Mouse (Mus musculus) limb, embryonic 10.5 days (tissue): ENCODE measurements around the gene Tmem235. TPM values are rescaled to one million over a fixed set of nuclear protein-coding genes. Genes with fewer than 3 reads are reported as not detected.

Experiments used
- DNase-seq: peaks from one replicate; pipeline ENCODE4 v3.0.0-alpha.2; 2017; ENCODE audit warnings: low spot score
- H3K27ac ChIP-seq: fragments of 300-500 bp; sonication (generic); 2 replicates; pipeline ENCODE4 v1.5.1; 2016; ENCODE audit warnings: mild to moderate bottlenecking
- H3K27me3 ChIP-seq: fragments of 300-500 bp; sonication (generic); 2 replicates; pipeline ENCODE4 v1.6.1; 2016; ENCODE audit warnings: low read depth, mild to moderate bottlenecking; ENCODE audit not compliant: poor library complexity, severe bottlenecking
- H3K36me3 ChIP-seq: fragments of 300-500 bp; sonication (generic); 2 replicates; pipeline ENCODE4 v1.6.1; 2016; ENCODE audit warnings: mild to moderate bottlenecking, moderate library complexity
- H3K4me1 ChIP-seq: fragments of 300-500 bp; sonication (generic); 2 replicates; pipeline ENCODE4 v1.6.1; 2016
- H3K4me3 ChIP-seq: fragments of 300-500 bp; sonication (generic); 2 replicates; pipeline ENCODE4 v1.5.1; 2016; ENCODE audit warnings: mild to moderate bottlenecking, moderate library complexity
- H3K9me3 ChIP-seq: fragments of 300-500 bp; sonication (generic); replicated peaks from 2 replicates; pipeline ENCODE4 v1.6.1; 2016; ENCODE audit warnings: mild to moderate bottlenecking
- whole genome bisulfite sequencing: fragments of 180-500 bp; shearing (Covaris S2); methylation state at CpG from one replicate; pipeline ENCODE4 v1.1.7; 2016; 5-methylcytosine and 5-hydroxymethylcytosine counted together
- polyA plus RNA-seq: library from polyadenylated mRNA; unstranded; fragments of >200 nt; fragmentation: Nextera tagmentation; extraction: Ambion mirVana; gene quantifications from 2 replicates; pipeline ENCODE4 v1.2.1, GENCODE M21; 2016

Tmem235 gene
- polyA plus RNA-seq, 1 experiment from 2014 or later, result not detected

DNA sequence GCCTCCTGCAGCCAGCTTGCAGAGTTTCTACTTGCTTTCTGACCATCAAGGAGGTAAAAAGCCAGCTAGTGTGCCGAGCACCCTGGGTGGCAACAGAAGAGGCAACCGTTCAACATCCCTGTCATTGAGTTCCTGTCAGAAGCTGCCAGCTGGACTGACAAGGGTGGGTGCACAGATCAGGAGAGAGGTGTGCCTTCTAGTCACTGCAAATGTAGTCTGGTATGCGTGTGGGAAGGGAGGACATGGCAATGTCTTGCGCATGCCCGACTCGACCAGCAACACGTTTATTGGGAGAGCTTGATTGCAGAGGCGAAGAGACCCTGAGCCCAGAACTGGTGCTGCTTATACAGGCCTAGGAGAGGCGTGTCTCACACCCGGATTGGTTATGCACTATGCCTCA, 3.1 kb upstream of the Tmem235 start:
- peaks cover 45% of the 10 kb centered on the region for H3K27me3 ChIP-seq
- H3K4me3 ChIP-seq, result no peak overlapping the region
- no peaks in the 10 kb centered on the region for H3K9me3 ChIP-seq
- H3K4me1 ChIP-seq, result peaks cover 17% of the 10 kb centered on the region
- peaks cover 58% of the 10 kb centered on the region for H3K36me3 ChIP-seq
- WGBS, result 96% methylated on average over 10 of the region's 10 CpGs
- H3K27ac ChIP-seq, result no peak overlapping the region
- DNase-seq, result no peak

DNA sequence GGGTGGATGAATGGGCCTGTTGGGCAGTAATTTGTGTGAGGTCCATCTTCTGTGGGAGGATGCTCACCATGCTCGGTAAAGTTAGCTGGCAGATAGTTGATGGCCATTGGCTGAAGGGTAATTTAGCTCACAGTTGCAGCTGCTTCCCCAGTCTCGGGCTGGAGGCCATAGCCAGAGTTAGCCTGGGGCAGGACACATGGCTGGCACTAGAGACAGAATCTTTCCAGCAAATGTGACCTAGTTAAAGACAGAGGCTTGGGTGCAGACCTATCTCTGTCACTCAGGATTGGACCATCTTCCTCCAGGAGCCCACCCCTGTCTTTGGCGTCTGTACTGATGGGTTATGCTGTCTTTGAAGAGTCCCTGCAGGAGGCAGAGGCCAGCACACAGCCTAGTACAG, 2.2 kb upstream of the Tmem235 start:
- no peak for DNase-seq
- peaks cover 25% of the 10 kb centered on the region for H3K4me1 ChIP-seq
- H3K4me3 ChIP-seq, result no peak overlapping the region
- H3K9me3 ChIP-seq, result no peaks in the 10 kb centered on the region
- H3K36me3 ChIP-seq, result peaks cover 49% of the 10 kb centered on the region
- H3K27me3 ChIP-seq, result peaks cover 54% of the 10 kb centered on the region
- 57% methylated on average over 3 of the region's 3 CpGs for WGBS
- H3K27ac ChIP-seq, result no peak overlapping the region

DNA sequence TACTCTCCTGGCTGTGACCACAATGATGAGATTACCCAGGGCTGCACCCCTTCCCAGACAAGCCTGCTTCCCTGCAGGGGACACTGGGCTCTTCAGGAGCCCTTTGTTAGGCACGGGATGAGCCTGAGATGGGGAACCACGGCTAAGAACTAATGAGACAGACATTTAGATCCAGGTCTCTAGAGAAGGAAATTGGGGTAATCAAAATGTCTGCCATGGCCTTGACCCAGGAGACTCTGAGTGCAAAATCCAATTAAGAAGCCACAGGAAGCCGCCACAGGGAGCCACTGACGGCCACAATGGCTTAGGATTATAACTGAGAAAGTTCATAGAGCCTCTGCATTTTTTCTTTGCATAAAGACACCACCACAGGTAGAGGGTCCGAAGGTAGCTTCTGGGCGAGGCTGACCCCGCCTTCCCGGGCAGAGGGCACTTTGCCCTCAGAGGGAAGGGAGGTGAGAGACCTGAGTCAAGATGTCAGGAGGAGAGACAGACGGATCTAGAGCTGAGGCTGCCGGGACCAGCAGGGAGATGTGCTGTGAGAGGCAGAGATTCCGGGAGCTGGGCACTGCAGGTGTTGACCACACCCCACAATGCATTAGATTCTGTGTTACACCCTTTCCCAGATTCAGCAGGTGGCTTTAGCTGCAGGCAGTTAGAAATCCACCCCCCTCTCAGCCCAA, 2.8 kb downstream of the Tmem235 start:
- Histone ChIP-seq H3K36me3 (peaks cover 3% of the 10 kb centered on the region; the same call in 1 of the 2 replicates), H3K4me1 (peaks cover 39% of the 10 kb centered on the region), H3K9me3 (no peaks in the 10 kb centered on the region), H3K27ac (no peak overlapping the region), H3K27me3 (peaks cover 76% of the 10 kb centered on the region), H3K4me3 (no peak overlapping the region)
- WGBS, result 36% methylated on average over 11 of the region's 11 CpGs
- DNase-seq, result no peak

DNA sequence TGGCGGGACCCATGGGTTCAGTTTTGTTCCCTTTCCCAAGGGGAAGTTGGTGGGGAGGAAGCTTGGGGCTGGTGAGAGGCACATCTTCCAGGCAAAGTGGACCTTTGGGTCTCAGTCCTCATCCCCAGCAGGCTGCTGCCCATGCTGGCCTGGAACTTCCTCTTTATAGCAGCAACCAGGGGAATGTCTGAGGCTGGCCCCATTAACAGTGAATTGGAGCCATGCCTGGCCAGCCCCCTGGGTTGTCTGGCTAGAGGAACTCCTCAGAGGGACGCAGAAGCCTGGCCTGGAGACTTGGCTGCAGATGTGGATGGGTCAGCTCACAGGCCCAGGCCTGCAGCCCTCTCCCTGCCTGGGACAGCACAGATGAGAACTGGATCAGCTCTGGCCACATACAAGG, 4.3 kb downstream of the Tmem235 start:
- 67% methylated on average over 2 of the region's 2 CpGs for WGBS
- Histone ChIP-seq H3K36me3 (no peaks in the 10 kb centered on the region), H3K27me3 (peaks cover 66% of the 10 kb centered on the region), H3K9me3 (no peaks in the 10 kb centered on the region), H3K27ac (no peak overlapping the region), H3K4me1 (peaks cover 37% of the 10 kb centered on the region), H3K4me3 (no peak overlapping the region)
- no peak for DNase-seq

DNA sequence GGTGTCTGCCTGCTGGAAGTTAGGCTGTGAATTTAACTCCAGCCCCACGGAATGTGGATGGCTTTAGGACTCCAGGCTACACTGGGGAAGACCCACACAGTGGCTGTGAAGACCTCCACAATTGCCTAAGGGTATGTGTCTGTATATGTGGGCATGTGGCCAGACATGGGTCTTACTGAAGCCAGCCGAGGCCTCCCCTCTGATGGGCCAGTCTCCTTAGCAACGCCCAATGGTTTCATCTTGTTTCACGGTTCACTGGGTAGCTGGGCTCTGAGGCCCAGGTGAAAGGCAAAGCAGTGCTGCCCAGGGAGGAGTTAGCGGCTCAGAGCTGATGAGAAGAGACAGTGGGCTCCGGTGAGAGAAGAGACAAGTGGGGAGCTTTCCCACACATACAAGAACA, 5.4 kb downstream of the Tmem235 start:
- Histone ChIP-seq H3K27ac (0 out of 2 replicates have a peak overlapping the region, but pooled peaks have one; percentile 3), H3K36me3 (no peaks in the 10 kb centered on the region), H3K4me1 (peaks cover 35% of the 10 kb centered on the region), H3K9me3 (no peaks in the 10 kb centered on the region), H3K4me3 (no peak overlapping the region), H3K27me3 (peaks cover 54% of the 10 kb centered on the region)
- WGBS, result 59% methylated on average over 6 of the region's 6 CpGs
- no peak for DNase-seq

DNA sequence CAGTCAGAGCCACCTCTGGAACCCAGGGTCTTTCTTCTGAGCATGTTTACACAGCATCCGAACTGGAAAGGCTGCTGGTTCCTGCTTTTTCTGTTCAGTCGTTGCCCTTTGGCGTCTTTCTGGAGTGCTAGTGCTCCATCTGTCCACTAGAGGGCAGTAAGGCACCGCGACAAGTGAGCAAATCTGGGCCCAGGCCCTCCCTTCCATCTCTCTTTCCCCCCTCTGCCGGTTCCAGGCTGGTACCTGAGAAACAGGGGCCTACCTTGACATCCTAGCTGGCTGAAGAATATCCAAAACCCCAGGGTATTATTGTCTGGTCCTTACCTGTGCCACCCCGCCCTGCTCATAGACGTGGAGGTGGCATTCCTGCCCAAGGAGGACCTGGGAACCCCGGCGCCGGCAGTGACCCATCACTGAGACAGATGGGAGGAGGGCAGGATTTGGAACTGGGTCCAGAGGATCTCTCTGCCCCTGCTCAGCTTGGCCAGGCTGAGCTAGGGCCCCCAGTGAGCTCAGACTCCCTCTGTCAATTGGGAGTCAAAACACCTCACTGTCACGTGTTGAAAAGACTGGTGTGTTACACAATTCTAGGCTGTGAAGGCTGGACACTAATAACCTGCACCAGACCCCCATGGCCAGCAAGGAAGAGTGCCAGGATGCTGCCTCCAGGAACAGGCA, 10.3 kb downstream of the Tmem235 start:
- Histone ChIP-seq H3K27ac (0 out of 2 replicates have a peak overlapping the region, but pooled peaks have one; percentile 19), H3K4me3 (no peak overlapping the region), H3K36me3 (no peaks in the 10 kb centered on the region), H3K27me3 (peaks cover 25% of the 10 kb centered on the region), H3K9me3 (no peaks in the 10 kb centered on the region), H3K4me1 (peaks cover 44% of the 10 kb centered on the region)
- DNase-seq, result peak; percentile 82
- WGBS, result 36% methylated on average over 12 of the region's 12 CpGs

DNA sequence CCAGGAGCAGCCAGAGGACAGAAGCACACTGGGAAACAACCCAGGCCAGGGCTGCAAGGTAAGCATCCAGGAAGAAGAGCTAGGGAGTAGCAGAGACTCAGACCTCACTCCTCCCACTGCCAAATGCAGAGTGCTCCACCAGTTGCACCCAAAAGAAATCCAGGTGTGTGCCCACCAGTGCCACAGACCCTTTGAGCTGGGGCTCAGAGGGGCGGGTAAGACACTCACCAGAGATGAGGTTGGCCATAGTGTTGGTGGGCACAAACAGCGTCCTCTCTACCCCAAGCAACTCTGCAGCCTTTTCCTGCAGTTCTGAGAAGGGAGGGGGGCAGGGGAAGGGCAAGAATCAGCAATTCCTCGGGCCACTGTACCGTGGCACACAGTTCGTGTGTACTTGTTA, 10.8 kb downstream of the Tmem235 start:
- DNase-seq, result no peak
- Histone ChIP-seq H3K4me1 (peaks cover 44% of the 10 kb centered on the region), H3K27me3 (peaks cover 20% of the 10 kb centered on the region), H3K9me3 (no peaks in the 10 kb centered on the region), H3K4me3 (no peak overlapping the region), H3K27ac (no peak overlapping the region), H3K36me3 (no peaks in the 10 kb centered on the region)
- 76% methylated on average over 5 of the region's 5 CpGs for WGBS

DNA sequence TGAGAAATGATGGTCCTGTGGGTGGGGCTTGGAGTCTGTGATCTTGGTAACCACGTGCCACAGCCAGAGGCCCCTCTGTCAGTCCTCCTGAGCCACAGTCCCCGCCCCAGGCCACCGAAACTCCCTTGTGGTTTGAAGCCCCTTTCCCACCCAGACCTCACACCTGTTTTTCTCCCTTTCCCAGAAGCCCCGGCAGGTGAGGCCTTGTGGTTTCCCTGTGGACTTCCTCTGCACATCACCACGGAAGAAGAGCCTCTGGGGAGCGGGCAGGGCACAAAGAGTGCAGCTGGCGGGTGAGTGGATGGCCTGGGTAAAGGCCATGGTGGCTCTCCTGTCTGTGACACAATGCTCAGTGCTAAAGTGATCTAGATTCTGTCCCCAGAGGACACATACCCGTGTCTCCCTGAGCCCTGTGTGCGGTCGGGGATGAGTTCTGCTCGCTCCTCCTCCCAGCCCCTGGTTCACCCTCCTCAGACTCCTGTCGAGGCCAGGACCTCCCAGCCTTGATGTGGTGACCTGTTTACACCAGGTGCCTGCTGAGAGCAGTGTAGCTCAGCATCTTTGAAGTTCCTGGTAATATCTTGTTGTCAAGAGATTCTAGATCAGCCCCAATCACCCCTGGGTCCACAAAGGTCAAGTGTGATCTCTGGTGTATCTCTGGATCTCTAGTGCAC, 11.5 kb downstream of the Tmem235 start:
- whole genome bisulfite sequencing, result 65% methylated on average over 12 of the region's 12 CpGs
- Histone ChIP-seq H3K4me1 (peaks cover 44% of the 10 kb centered on the region), H3K27me3 (peaks cover 19% of the 10 kb centered on the region), H3K4me3 (peak overlapping the region; percentile 79; the same call in 1 of the 2 replicates), H3K36me3 (no peaks in the 10 kb centered on the region), H3K27ac (no peak overlapping the region), H3K9me3 (no peaks in the 10 kb centered on the region)
- no peak for DNase-seq

DNA sequence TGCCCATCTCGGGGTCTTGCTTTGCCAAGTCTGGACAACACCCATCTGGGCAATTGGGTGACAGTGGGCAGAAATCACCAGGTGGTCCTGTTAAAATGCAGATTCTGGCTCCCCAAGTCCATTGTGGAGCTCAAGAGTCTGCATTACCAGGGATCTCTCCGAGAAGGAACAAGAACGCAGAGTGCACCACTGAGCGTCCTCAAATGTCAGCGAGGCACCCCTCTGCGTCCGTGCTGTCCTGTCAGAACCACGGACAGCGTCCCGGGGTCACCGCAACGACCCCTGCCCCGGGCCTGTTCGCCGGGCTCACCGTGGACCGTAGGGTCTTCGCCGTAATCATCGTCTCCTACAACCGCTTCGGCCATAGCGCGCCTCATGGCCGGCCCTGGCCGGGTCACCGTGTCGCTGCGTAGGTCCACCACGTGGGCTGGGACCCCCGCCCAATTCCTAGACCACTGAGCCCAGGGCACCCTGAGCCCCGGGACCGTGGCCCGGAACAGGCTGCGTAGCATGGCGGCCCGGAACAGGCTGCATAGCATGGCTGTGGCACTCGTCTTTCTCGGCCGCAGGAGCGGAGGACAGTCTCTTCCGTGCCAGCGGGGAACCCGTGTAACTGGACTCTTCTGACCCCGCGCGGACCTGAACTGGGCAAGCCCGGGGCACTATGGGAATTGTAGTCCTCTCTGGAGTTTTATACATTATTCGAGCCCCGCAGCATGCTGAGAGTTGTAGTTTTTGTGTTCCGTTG, 12.5 kb downstream of the Tmem235 start, which contains the start of gene Tha1:
Tha1 (minus strand) TSS at position 621 of the 748 bp plus-strand sequence.
- peak; percentile 85 for DNase-seq
- Histone ChIP-seq H3K9me3 (no peaks in the 10 kb centered on the region), H3K4me3 (peak within 1 kb of the TSS; percentile 79), H3K36me3 (no peaks in the 10 kb centered on the region), H3K27me3 (peaks cover 16% of the 10 kb centered on the region), H3K4me1 (peaks cover 49% of the 10 kb centered on the region), H3K27ac (peak within 1 kb of the TSS; percentile 89)
- 2% methylated on average over 51 of the region's 51 CpGs for WGBS

DNA sequence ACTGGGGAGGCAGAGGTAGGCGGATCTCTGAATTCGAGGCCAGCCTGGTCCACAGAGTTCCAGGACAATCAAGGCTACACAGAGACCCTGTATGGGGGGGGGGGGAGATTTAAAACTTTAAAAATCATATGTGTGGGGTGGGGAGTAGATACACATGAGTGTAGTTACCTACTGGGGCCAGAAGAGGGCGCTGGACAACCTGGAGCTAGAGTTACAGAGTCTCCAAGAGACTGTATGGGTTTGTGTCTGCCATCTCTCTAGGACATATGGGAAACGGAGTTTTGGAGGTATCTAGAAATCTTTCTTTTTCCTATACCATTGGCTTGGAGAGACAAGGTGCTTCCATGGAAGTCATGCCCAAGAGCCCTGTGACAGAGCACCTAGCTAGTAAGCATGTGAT, 13.9 kb downstream of the Tmem235 start:
- Histone ChIP-seq H3K36me3 (no peaks in the 10 kb centered on the region), H3K27me3 (peaks cover 11% of the 10 kb centered on the region), H3K9me3 (no peaks in the 10 kb centered on the region), H3K4me3 (no peak overlapping the region), H3K27ac (no peak overlapping the region), H3K4me1 (peaks cover 60% of the 10 kb centered on the region)
- 63% methylated on average over 4 of the region's 4 CpGs for WGBS
- no peak for DNase-seq

DNA sequence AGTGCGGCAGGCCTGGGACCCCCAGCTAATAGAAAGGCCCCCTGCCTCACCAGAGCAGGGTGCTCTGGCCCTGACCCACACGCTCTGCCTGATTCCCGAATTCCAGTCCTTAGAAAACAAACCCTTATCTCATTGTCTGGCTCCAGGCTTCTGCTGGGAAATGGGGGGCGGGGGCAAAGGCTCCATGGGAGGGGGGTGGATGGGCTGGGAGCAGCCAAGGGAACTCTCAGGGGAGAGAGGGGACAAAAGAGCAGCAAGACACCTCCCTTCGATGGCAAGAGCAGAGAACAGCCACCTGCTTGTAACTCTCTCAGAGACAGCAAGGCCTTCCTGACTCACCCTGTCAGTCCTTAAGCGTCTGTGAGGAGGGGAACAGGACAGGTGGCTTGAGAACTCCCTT, 15.1 kb downstream of the Tmem235 start:
- Histone ChIP-seq H3K4me3 (no peak overlapping the region), H3K27me3 (peaks cover 10% of the 10 kb centered on the region; the same call in 1 of the 2 replicates), H3K4me1 (peaks cover 53% of the 10 kb centered on the region), H3K9me3 (no peaks in the 10 kb centered on the region), H3K36me3 (no peaks in the 10 kb centered on the region), H3K27ac (0 out of 2 replicates have a peak overlapping the region, but pooled peaks have one; percentile 16)
- DNase-seq, result no peak
- 42% methylated on average over 6 of the region's 6 CpGs for WGBS

DNA sequence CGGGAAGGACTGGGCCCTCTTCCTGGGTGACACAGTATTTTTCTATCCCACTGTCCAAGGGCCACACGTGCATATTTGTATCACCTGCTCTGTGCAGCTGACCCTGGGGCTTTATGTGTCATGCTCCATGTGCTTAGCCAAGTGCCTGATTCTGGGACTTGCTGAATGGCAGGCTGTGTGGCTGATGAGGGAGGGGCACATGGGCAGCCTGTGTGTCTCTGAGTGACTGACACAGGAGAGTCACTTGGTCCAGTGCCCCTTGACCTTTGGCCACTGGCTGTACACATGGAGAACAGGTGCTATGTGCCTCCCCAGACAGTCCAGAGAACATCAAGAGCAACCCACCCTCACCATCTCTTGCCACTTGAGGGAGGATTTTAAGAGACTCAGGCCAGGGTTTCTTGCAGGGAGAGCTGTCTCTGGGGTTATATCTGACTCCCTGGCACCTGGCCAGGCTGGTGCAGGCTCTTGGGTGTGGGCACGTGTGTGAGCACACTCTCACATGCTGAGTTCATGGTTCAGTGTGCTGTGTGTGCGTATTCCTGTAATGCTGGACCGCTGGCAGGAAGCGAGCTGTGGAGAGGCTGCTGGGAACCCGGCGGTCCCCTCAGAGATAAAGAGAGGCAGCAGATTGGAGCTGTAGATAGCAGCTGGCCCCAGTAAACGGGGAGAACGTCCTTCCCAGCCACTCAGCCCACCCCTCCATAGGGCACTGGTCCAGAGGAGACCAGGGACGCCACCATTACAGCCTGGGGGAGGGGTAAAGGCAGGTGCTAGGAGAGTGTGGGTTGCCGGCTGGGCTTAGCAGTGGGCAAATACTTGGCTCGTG, 17.6 kb downstream of the Tmem235 start:
- Histone ChIP-seq H3K9me3 (no peaks in the 10 kb centered on the region), H3K4me3 (no peak overlapping the region), H3K27ac (peak overlapping the region; percentile 57), H3K36me3 (no peaks in the 10 kb centered on the region), H3K27me3 (peaks cover 6% of the 10 kb centered on the region; the same call in 1 of the 2 replicates), H3K4me1 (peaks cover 42% of the 10 kb centered on the region)
- DNase-seq, result no peak
- WGBS, result 43% methylated on average over 13 of the region's 13 CpGs
